Mouse (Mus musculus): Measurements from ENCODE around the gene Ifna12.
"Not testable (repeated sequence)": the region's sequence is repeated elsewhere in the genome, so short reads cannot be mapped to it uniquely, and the experiment has no call there.

The Ifna12 gene

GRCm38 (mm10) chr4:88603276-88603675 is at the start of gene Ifna12:
Ifna12 (minus strand) TSS chr4:88603376.
- DNase-seq (ENCODE audit: low spot score): no peak

GRCm38 (mm10) chr4:88644359-88644758 is 41.2 kb upstream of the Ifna12 start, which contains the start of gene Ifna13:
Ifna13 (minus strand) TSS chr4:88644459.
- no peak for DNase-seq (ENCODE audit: low spot score)

GRCm38 (mm10) chr4:88642526-88642925 is 39.4 kb upstream of the Ifna12 start:
- DNase-seq (ENCODE audit: low spot score): peak; percentile 11

DNA sequence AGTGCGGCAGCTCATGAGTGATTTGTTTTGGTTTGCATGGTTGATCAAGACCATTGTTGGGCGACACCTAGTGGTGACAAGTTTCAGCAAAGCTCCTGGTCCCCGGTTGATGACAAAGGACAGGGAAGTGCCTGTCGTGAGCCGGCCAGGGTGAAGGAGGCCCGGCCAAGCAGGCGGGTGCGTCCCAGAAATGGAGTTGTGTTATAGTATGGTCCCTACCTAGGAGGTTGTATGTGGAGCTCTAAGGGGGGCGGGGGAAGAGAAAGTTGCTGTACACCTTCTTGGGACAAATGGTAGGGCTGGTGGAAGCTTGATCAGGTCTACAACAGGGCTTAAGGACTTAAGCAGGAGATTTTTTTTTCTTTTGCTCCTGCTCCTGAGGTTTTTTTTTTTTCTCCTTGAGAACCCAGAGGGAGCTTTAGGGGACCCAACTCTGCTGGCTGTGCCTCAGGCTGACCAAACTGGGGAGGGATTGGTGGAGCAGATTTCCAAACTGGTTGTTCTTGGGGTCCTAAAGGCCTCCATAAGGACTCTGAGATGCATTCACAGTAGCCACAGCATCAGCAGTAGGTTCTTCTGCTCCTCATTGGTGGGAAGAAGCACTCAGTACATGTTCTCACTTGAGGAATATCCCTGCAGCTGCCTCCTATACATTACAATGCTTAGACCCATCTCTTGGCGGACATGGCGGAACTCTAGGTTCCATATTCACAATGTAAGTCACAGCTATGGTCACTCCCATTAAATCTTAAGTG is 38.1 kb upstream of the Ifna12 start:
- peak; percentile 99 for DNase-seq (ENCODE audit: low spot score)

- DNase-seq (ENCODE audit: low spot score): no peak
Measured at GRCm38 (mm10) chr4:88640704-88641076, 37.5 kb upstream of the Ifna12 start.

GRCm38 (mm10) chr4:88634311-88634710 is 31.1 kb upstream of the Ifna12 start, which contains the start of gene C87499:
C87499 (minus strand) TSS chr4:88634411.
- DNase-seq (ENCODE audit: low spot score): no peak

GRCm38 (mm10) chr4:88592285-88592684 is 10.9 kb downstream of the Ifna12 start, which contains the start of gene Ifna9:
Ifna9 (minus strand) TSS chr4:88592385.
- no peak for DNase-seq (ENCODE audit: low spot score)

- DNase-seq (ENCODE audit: low spot score): no peak
Measured at GRCm38 (mm10) chr4:88571698-88572097, 31.5 kb downstream of the Ifna12 start, which contains the start of gene Ifna14. Ifna14 (minus strand) TSS chr4:88571798.

GRCm38 (mm10) chr4:88561791-88562190 is 41.4 kb downstream of the Ifna12 start:
- no peak for DNase-seq (ENCODE audit: low spot score)

GRCm38 (mm10) chr4:88558145-88558544 is 45.0 kb downstream of the Ifna12 start, which contains the start of gene Ifna15:
Ifna15 (minus strand) TSS chr4:88558245.
- DNase-seq (ENCODE audit: low spot score): not testable (repeated sequence)

All from embryo, embryonic 10 days (tissue).